Mouse (Mus musculus): Measurements from ENCODE around the gene Mrpl36. TPM values are rescaled to one million over a fixed set of nuclear protein-coding genes. Genes with fewer than 3 reads are reported as not detected.

Gene Mrpl36
- total RNA-seq (2021) (10 to 100 TPM; 53.3 to 57.8 TPM), polyA plus RNA-seq (2012; rRNA removed) (75.4 and 81.8 TPM in 2 replicates)
- long read RNA-seq, transcript Mrpl36-201 (2 exons, 923 nt), result major isoform, 41 of 49 reads
- long read RNA-seq, partial matches to known transcripts, result 0 of 49 reads
- long read RNA-seq, other reads (novel, unspliced or antisense), result 5 of 49 reads

DNA sequence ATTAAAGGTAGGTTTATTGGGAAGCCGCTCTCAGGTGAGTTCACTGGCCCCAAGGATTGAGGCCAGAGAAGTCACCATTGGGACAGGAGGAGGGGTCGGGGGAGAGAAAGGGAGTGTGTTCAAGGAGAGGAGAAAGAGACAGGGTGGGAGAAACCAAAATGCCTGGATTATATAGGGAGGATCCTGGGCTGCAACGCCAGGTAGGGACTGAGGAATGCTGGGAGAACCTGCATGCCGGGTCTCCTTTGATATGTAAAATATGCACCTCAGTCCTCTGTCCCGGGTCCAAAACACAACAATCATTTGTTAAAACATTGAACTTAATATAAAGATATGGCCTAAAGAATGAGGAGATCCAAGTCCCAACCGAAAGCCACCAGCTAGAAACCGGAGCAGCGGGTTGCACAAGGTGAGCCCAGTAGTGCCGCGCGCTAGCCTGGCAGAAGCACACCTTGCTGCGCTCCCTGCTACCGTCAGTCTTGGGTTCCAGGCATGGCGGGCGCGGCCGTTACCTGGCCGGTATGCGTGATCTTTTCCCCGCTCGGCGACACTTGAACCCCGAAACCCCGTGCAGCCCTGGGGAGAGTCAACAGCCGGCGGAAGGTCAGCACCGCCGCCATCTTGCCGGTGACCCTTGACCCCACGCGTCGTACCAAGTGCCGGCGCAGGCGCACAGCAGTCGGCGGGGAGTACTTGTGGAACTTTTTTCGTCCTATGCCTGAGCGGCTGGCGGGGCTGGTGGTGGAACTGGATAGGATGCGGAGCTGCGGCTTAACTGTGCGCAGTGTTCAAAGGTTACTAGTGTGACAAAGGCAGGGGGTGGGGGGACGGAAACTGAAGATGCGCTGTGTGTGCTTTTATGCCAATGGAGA lies at the start of gene Mrpl36, which contains the start of gene Ndufs6:
Mrpl36 (plus strand) TSS at position 687 of the 872 bp plus-strand sequence.
Ndufs6 (minus strand) TSS at position 716 of the 872 bp plus-strand sequence.
- intact Hi-C loops (cut with DNase I), result loop anchor here (1.0 to 2.0 kb wide), 2 partner anchors 65 to 275 kb away; no protein-coding TSS in a partner anchor
- DNase-seq, result peak; percentile 94
- peak within 1 kb of the TSS; percentile 96 for H3K9ac ChIP-seq (ENCODE audit: low read depth, low read length)
- H3K36me3 ChIP-seq (ENCODE audit: control insufficient read depth, insufficient read depth, low read length), result peaks cover 22% of the 10 kb centered on the region
- peak within 1 kb of the TSS; percentile 67 for H3K4me3 ChIP-seq
- peaks cover 2% of the 10 kb centered on the region; the same call in 1 of the 2 replicates for H3K79me2 ChIP-seq (replicated peaks; ENCODE audit: control insufficient read depth, insufficient read depth, low read length)
- WGBS, result 2% methylated on average over 45 of the region's 45 CpGs
- peak within 1 kb of the TSS; percentile 91 for H3K27ac ChIP-seq
- H3K27me3 ChIP-seq (ENCODE audit: control insufficient read depth, insufficient read depth, low read length), result no peaks in the 10 kb centered on the region
- no peak for TF ChIP-seq CTCF (IDR thresholded peaks at IDR 0.05)
- TF ChIP-seq POLR2A (IDR thresholded peaks at IDR 0.05; ENCODE audit: insufficient read depth, low read depth, low read length), result peak; percentile 89
- H3K4me1 ChIP-seq (ENCODE audit: control insufficient read depth, insufficient read depth, low read length), result peaks cover 9% of the 10 kb centered on the region

DNA sequence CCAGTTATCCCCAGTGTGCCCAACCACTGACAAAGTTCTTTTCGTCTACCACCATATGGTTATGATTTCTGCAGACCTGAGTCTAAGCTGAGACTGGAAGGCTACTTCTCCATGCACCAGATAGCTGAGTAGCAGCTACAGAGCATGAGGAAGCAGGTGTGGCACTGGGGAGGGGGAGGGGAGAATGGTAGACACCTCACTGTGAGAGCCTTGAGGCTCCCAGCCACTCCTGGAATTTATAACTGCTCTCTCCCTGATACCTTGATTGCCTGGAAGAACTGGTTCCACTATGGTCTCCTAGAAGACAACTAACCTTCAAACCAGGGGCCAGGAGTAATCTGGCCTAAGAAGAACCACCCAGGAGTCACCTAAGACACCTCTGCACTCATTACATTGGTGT lies 49.1 kb upstream of the Mrpl36 start:
- no peak overlapping the region for H3K9ac ChIP-seq (ENCODE audit: low read depth, low read length)
- TF ChIP-seq CTCF (IDR thresholded peaks at IDR 0.05) (no peak), POLR2A (IDR thresholded peaks at IDR 0.05; ENCODE audit: insufficient read depth, low read depth, low read length) (no peak), EP300 (IDR thresholded peaks at IDR 0.05; ENCODE audit: insufficient read depth, low read depth, low read length) (no peak)
- no peaks in the 10 kb centered on the region for H3K27me3 ChIP-seq (ENCODE audit: control insufficient read depth, insufficient read depth, low read length)
- no peak for DNase-seq
- intact Hi-C loops (cut with DNase I), result no loop called here
- WGBS, result 69% methylated on average over 1 of the region's 1 CpGs
- H3K4me3 ChIP-seq, result no peak overlapping the region
- H3K4me1 ChIP-seq (ENCODE audit: control insufficient read depth, insufficient read depth, low read length), result peaks cover 4% of the 10 kb centered on the region
- no peaks in the 10 kb centered on the region for H3K36me3 ChIP-seq (ENCODE audit: control insufficient read depth, insufficient read depth, low read length)
- H3K79me2 ChIP-seq (replicated peaks; ENCODE audit: control insufficient read depth, insufficient read depth, low read length), result no peaks in the 10 kb centered on the region
- H3K27ac ChIP-seq, result no peak overlapping the region

DNA sequence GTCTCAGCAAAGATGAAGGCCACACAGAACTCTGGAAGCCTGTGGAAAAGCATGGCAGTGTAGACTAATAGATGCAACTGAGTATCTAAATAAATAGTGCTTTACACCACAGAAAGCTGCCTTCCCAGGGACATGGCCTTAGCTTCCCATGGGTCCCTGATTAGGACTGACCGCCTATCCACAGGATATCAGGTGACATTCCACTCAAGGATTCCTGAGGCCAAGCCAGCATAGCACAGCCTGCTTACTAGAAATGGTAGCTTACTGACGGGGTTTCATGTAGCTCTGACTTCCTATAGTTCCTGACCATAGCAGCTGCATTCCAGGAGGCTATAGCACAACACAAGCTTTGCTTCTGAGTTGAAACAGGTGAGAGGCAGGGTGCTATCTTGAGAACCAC lies 45.9 kb upstream of the Mrpl36 start:
- peak in 1 of 2 experiments; percentile 27 for DNase-seq
- H3K27ac ChIP-seq, result peak overlapping the region; percentile 54
- intact Hi-C loops (cut with DNase I), result no loop called here
- H3K4me1 ChIP-seq (ENCODE audit: control insufficient read depth, insufficient read depth, low read length), result peaks cover 2% of the 10 kb centered on the region
- H3K36me3 ChIP-seq (ENCODE audit: control insufficient read depth, insufficient read depth, low read length), result no peaks in the 10 kb centered on the region
- no peaks in the 10 kb centered on the region for H3K79me2 ChIP-seq (replicated peaks; ENCODE audit: control insufficient read depth, insufficient read depth, low read length)
- no peak overlapping the region for H3K4me3 ChIP-seq
- no peaks in the 10 kb centered on the region for H3K27me3 ChIP-seq (ENCODE audit: control insufficient read depth, insufficient read depth, low read length)
- no peak overlapping the region for H3K9ac ChIP-seq (ENCODE audit: low read depth, low read length)
- 31% methylated on average over 2 of the region's 2 CpGs for WGBS
- TF ChIP-seq POLR2A (IDR thresholded peaks at IDR 0.05; ENCODE audit: insufficient read depth, low read depth, low read length) (0 out of 2 replicates have a peak, but pooled peaks have one; percentile 27), EP300 (IDR thresholded peaks at IDR 0.05; ENCODE audit: insufficient read depth, low read depth, low read length) (peak; percentile 57; the same call in 1 of the 2 replicates), CTCF (IDR thresholded peaks at IDR 0.05) (no peak)

DNA sequence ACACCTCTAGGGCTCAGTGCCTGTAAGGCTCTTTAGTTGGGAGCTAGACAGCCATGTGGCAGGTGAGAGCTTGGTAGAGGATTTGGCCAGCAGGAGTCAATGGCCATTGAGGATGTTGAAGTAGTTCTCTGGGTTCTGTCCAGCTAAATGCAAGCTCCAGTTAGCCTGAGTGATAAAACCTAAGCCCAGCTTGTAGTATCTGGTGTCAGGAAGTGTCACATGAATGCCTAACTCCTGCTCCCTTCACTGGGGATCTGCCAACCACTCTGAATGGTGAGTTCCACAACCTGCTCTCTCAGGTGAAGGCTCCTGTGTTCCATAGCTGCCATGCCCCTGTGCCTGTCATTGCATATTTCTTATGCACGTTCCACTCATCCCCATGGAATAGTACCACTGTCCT lies 44.8 kb upstream of the Mrpl36 start:
- 0 out of 2 replicates have a peak, but pooled peaks have one; percentile 53 for TF ChIP-seq EP300 (IDR thresholded peaks at IDR 0.05; ENCODE audit: insufficient read depth, low read depth, low read length)
- TF ChIP-seq CTCF (IDR thresholded peaks at IDR 0.05), result no peak
- TF ChIP-seq POLR2A (IDR thresholded peaks at IDR 0.05; ENCODE audit: insufficient read depth, low read depth, low read length), result no peak
- intact Hi-C loops (cut with DNase I), result no loop called here
- Histone ChIP-seq H3K9ac (ENCODE audit: low read depth, low read length) (no peak overlapping the region), H3K27me3 (ENCODE audit: control insufficient read depth, insufficient read depth, low read length) (no peaks in the 10 kb centered on the region), H3K27ac (peak overlapping the region; percentile 26; the same call in 1 of the 2 replicates), H3K4me1 (ENCODE audit: control insufficient read depth, insufficient read depth, low read length) (peaks cover 2% of the 10 kb centered on the region; the same call in 1 of the 2 replicates), H3K4me3 (no peak overlapping the region), H3K79me2 (replicated peaks; ENCODE audit: control insufficient read depth, insufficient read depth, low read length) (no peaks in the 10 kb centered on the region), H3K36me3 (ENCODE audit: control insufficient read depth, insufficient read depth, low read length) (no peaks in the 10 kb centered on the region)
- 73% methylated on average over 1 of the region's 1 CpGs for WGBS
- peak in 1 of 2 experiments; percentile 20 for DNase-seq

DNA sequence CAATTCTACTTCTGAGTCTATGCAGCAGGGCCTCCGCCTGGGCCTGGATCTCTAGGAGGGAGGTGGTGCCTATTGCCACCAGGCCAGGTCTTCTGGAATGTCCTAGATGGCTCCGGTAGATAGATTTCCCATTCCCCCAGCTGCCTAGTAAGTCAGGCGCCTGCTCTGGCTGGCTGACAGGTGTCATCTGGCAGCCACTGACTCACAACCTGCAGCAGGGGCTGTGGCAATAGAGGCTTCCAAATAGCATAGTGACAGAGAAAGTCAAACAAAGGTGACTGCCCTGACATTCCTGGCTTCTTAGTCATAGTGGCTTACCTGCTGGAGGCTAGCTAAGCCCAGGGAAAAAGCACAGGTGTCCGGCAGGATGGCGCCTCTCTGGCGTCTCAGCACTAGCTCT lies 38.1 kb upstream of the Mrpl36 start:
- no peak overlapping the region for H3K4me3 ChIP-seq
- H3K79me2 ChIP-seq (replicated peaks; ENCODE audit: control insufficient read depth, insufficient read depth, low read length), result no peaks in the 10 kb centered on the region
- H3K4me1 ChIP-seq (ENCODE audit: control insufficient read depth, insufficient read depth, low read length), result peaks cover 4% of the 10 kb centered on the region; the same call in 1 of the 2 replicates
- peak; percentile 58 to 77 for DNase-seq
- H3K36me3 ChIP-seq (ENCODE audit: control insufficient read depth, insufficient read depth, low read length), result no peaks in the 10 kb centered on the region
- intact Hi-C loops (cut with DNase I), result no loop called here
- no peak overlapping the region for H3K9ac ChIP-seq (ENCODE audit: low read depth, low read length)
- TF ChIP-seq EP300 (IDR thresholded peaks at IDR 0.05; ENCODE audit: insufficient read depth, low read depth, low read length), result peak; percentile 88
- TF ChIP-seq CTCF (IDR thresholded peaks at IDR 0.05), result no peak
- TF ChIP-seq POLR2A (IDR thresholded peaks at IDR 0.05; ENCODE audit: insufficient read depth, low read depth, low read length), result no peak; the same call in 1 of the 2 replicates
- no peaks in the 10 kb centered on the region for H3K27me3 ChIP-seq (ENCODE audit: control insufficient read depth, insufficient read depth, low read length)
- peak overlapping the region; percentile 69 for H3K27ac ChIP-seq
- 68% methylated on average over 6 of the region's 6 CpGs for WGBS
